Mouse (Mus musculus) stomach, postnatal 0 days (tissue): ENCODE measurements around the gene Rapgef6.
A peak's percentile ranks its signal among the peaks of the same experiment; 100 is the strongest.

Experiments used
- CTCF ChIP-seq: IDR thresholded peaks from 2 replicates; pipeline ENCODE4 v1.5.1; 2016; ENCODE audit warnings: antibody characterized with exemption, low read depth, mild to moderate bottlenecking, moderate library complexity
- EP300 ChIP-seq: optimal IDR thresholded peaks from 2 replicates; pipeline ENCODE3; 2016; ENCODE audit warnings: antibody characterized with exemption

DNA sequence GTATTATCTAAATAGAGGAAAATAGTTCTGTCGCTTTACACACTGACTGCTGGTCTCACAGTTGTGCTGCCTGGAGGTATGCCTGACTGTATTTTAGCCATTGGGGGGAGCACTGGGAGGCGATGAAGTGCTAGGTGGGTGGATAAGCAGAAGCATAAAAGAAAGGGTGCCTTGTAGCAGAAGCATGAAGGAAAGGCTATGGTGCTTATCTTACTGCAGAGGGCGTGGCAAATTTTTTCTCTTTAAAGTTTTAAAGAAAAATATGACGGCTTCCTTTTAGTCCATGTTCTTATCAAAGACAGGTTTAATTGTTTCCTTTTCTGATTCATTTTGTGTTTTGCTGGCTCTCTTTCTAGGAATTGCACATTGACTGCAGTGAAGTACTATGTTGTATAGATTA, 72.4 kb downstream of the Rapgef6 start:
- TF ChIP-seq CTCF (peak; percentile 42), EP300 (no peak)
